Mouse (Mus musculus) thymus, postnatal 0 days (tissue): Measurements from ENCODE around the gene Cnih2. TPM values are rescaled to one million over a fixed set of nuclear protein-coding genes. Genes with fewer than 3 reads are reported as not detected.
"Not testable (repeated sequence)": the region's sequence is repeated elsewhere in the genome, so short reads cannot be mapped to it uniquely, and the experiment has no call there.

Source experiments
- DNase-seq: peaks from one replicate; pipeline ENCODE4 v3.0.0-alpha.2; 2015; ENCODE audit warnings: low spot score
- polyA plus RNA-seq: library from polyadenylated mRNA; unstranded; fragments of >200 nt; fragmentation: Nextera tagmentation; extraction: Ambion mirVana; gene quantifications from 2 replicates; pipeline ENCODE4 v1.2.1, GENCODE M21; 2015

Gene Cnih2
- polyA plus RNA-seq, 1 experiment from 2014 or later: 1.2 TPM

- peak; percentile 86 for DNase-seq
Measured at GRCm38 (mm10) chr19:5094243-5094632, 4.1 kb downstream of the Cnih2 start.

DNA sequence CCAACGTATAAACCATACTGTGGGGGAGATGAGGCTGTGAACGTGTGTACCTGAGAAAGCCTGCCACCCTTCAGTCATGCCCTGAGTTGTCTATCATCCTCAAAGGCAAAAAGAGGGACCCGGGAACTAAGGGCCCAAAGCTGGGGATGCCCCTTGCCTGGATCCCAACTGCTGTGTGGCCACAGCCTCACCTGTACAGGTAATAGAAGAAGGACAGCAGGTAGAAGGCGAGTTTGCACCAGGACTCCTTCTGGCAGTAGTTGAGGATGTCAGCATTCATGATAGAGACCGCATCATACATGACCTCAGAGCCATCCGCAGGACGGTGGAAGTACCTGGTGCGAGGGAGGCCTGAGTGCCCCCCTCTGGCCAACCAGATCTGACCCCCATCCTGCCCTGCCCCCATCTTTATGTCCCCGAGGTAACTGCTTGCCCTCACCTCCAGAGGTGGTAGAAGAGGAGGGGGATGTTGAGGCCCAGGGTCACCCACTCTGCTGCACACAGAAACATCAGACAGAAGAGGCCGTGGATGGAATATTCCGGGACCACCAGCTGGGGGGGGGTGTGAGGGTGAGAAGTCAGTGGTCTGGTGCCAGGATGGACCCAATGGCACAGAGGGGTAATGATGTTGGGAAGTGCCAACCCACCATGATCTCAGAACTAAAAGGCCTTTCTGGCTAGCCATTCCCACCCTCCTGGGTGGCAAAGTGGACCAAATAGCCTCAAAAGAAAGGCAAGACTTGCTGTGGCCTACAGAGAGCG, 4.7 kb downstream of the Cnih2 start:
- DNase-seq: no peak

- DNase-seq: no peak
Measured at GRCm38 (mm10) chr19:5092083-5092482, 6.2 kb downstream of the Cnih2 start.

DNA sequence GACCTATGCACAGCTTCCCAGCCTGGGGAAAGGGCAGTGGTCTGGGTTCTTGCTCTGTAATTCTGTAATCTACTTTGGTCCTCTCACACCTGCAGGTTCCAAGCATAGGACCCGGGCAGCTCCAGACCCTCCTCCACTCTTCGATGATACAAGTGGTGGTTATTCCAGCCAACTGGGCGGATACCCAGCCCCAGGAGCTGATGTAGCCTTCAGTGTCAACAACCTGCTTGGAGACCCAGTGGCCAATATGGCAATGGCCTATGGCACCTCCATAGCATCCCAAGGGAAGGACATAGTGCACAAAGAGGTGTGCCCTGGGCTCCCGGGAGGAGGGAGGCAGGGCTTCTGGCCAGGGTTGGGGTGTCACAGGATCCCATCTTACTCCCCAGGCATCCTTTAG, 9.0 kb downstream of the Cnih2 start:
- DNase-seq: no peak

- peak; percentile 98 for DNase-seq
Measured at GRCm38 (mm10) chr19:5087884-5088728, 10.2 kb downstream of the Cnih2 start, which contains the start of gene Yif1a. Yif1a (plus strand) TSS chr19:5088538.

- DNase-seq: not testable (repeated sequence)
Measured at GRCm38 (mm10) chr19:5086533-5086932, 11.8 kb downstream of the Cnih2 start.

GRCm38 (mm10) chr19:5085145-5085863, 13.0 kb downstream of the Cnih2 start, which contains the start of gene Tmem151a:
Tmem151a (minus strand) TSS chr19:5085531.
- DNase-seq: no peak

DNA sequence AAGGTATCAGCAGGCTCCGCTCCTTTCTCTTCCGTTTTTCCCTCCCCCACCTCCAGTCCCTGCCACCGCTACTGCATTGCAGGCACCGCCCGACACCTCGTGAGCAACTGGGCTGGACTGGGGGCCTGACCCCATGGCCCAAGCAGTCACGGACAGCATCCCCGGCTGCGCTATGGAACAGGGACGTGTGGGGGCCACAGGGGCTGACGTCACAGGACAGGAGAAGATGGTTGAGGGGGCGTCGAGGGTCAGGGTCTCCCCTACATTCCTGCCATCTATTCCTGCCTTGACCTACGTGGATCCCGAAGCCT, 13.5 kb downstream of the Cnih2 start:
- DNase-seq: no peak

GRCm38 (mm10) chr19:5083961-5084833, 14.1 kb downstream of the Cnih2 start:
- no peak for DNase-seq

- no peak for DNase-seq
Measured at GRCm38 (mm10) chr19:5082596-5082995, 15.7 kb downstream of the Cnih2 start.

- no peak for DNase-seq
Measured at GRCm38 (mm10) chr19:5082005-5082404, 16.3 kb downstream of the Cnih2 start.

- no peak for DNase-seq
Measured at GRCm38 (mm10) chr19:5079279-5079678, 19.0 kb downstream of the Cnih2 start.

GRCm38 (mm10) chr19:5073518-5073917, 24.8 kb downstream of the Cnih2 start:
- no peak for DNase-seq

- DNase-seq: no peak
Measured at GRCm38 (mm10) chr19:5073028-5073427, 25.3 kb downstream of the Cnih2 start.

GRCm38 (mm10) chr19:5072389-5073019, 25.8 kb downstream of the Cnih2 start:
- DNase-seq: no peak

- DNase-seq: peak; percentile 38
Measured at GRCm38 (mm10) chr19:5071545-5072369, 26.6 kb downstream of the Cnih2 start.

GRCm38 (mm10) chr19:5071077-5071476, 27.2 kb downstream of the Cnih2 start:
- DNase-seq: no peak

DNA sequence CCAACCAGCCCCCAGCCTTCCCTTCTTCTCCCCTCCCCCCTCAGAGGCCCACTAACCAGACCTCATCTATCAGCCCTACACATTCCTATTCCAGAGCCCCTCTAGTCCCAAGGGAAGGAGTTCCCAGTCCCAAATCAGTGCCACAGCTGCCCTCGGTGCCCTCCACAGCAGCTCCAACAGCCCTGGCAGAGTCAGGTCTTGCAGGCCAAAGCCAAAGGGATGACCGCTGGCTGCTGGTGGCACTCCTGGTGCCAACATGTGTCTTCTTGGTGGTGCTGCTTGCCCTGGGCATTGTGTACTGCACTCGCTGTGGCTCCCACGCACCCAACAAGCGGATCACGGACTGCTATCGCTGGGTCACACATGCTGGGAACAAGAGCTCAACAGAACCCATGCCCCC, 28.3 kb downstream of the Cnih2 start:
- no peak for DNase-seq

DNA sequence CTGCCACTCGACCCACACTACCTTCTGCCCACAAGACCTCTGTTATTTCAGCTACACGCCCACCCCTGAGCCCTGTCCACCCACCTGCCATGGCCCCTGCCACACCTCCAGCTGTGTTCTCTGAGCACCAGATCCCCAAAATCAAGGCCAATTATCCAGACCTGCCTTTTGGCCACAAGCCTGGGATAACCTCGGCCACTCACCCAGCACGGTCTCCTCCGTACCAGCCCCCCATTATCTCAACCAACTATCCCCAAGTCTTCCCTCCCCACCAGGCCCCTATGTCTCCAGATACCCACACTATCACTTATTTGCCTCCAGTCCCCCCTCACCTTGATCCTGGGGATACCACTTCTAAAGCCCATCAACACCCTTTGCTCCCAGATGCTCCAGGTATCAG, 28.8 kb downstream of the Cnih2 start:
- DNase-seq: no peak
